Mouse (Mus musculus) ES-E14 (cell line): Measurements from ENCODE around the gene Pacsin2. TPM values are rescaled to one million over a fixed set of nuclear protein-coding genes. Genes with fewer than 3 reads are reported as not detected.
"Not testable (repeated sequence)": the region's sequence is repeated elsewhere in the genome, so short reads cannot be mapped to it uniquely, and the experiment has no call there.

ENCODE experiments used
- DNase-seq: peaks from one replicate; pipeline ENCODE4 v3.0.0-alpha.2; 2013; ENCODE audit warnings: low read depth, low spot score
- H3K27ac ChIP-seq: 2 replicates; pipeline ENCODE4 v1.5.1; 2012; ENCODE audit warnings: low read depth, mild to moderate bottlenecking, low read length, moderate library complexity, mixed read lengths; ENCODE audit not compliant: poor library complexity, insufficient read depth, severe bottlenecking
- H3K36me3 ChIP-seq: 2 replicates; pipeline ENCODE4 v1.6.1; 2012; ENCODE audit warnings: mild to moderate bottlenecking, low read length, moderate library complexity, mixed read lengths; ENCODE audit not compliant: control insufficient read depth, poor library complexity, insufficient read depth, severe bottlenecking
- H3K4me1 ChIP-seq, 2 experiments: fragments of 150-350 bp in 1 of 2; sonication (generic) in 1 of 2; 2 replicates each; pipeline ENCODE4 v1.6.1; 2012; ENCODE audit warnings: low read length in 2 of 2, mild to moderate bottlenecking in 1 of 2, mixed read lengths in 1 of 2; ENCODE audit not compliant: control insufficient read depth in 2 of 2, insufficient read depth in 2 of 2, poor library complexity in 1 of 2
- H3K4me3 ChIP-seq, 2 experiments: fragments of 150-350 bp in 1 of 2; sonication (generic) in 1 of 2; 2 replicates each; pipeline ENCODE4 v1.5.1; 2012; ENCODE audit warnings: low read length in 2 of 2, low read depth in 1 of 2, mild to moderate bottlenecking in 1 of 2, mixed read lengths in 1 of 2; ENCODE audit not compliant: insufficient read depth in 1 of 2, poor library complexity in 1 of 2, severe bottlenecking in 1 of 2
- H3K9ac ChIP-seq: 2 replicates; pipeline ENCODE4 v1.6.1; 2012; ENCODE audit warnings: low read depth, mild to moderate bottlenecking, low read length, mixed read lengths; ENCODE audit not compliant: poor library complexity, insufficient read depth, severe bottlenecking
- H3K9me3 ChIP-seq: fragments of 150-350 bp; sonication (generic); 2 replicates; pipeline ENCODE4 v1.6.1; 2012; ENCODE audit warnings: low read depth, mild to moderate bottlenecking, low read length; ENCODE audit not compliant: control insufficient read depth, insufficient read depth
- CHD2 ChIP-seq: IDR thresholded peaks from 2 replicates; pipeline ENCODE4 v1.6.1; 2014; ENCODE audit warnings: mild to moderate bottlenecking, low read depth, low read length, inconsistent platforms
- HCFC1 ChIP-seq: IDR thresholded peaks from 2 replicates; pipeline ENCODE4 v1.6.1; 2012; ENCODE audit warnings: low read length, inconsistent platforms, borderline replicate concordance; ENCODE audit not compliant: insufficient read depth
- MAFK ChIP-seq: IDR thresholded peaks from 2 replicates; pipeline ENCODE4 v1.6.1; 2014; ENCODE audit warnings: mild to moderate bottlenecking, low read depth, low read length, inconsistent platforms; ENCODE audit not compliant: insufficient read depth
- ZC3H11A ChIP-seq: IDR thresholded peaks from 2 replicates; pipeline ENCODE4 v1.6.1; 2012; ENCODE audit warnings: low read depth, mild to moderate bottlenecking, inconsistent platforms, low read length, borderline replicate concordance
- ZNF384 ChIP-seq: IDR thresholded peaks from 2 replicates; pipeline ENCODE4 v1.6.1; 2012; ENCODE audit warnings: low read depth, low read length, inconsistent platforms
- in situ Hi-C, 2 experiments: fragments of 600-800 bp; cut with MboI; formaldehyde crosslinking; loops; one replicate each; pipeline ENCODE4 v1.15.1; 2025; ENCODE audit warnings: low sequenced_read_pairs in 2 of 2, inconsistent platforms in 1 of 2; ENCODE audit not compliant: unreplicated experiment in 2 of 2
- total RNA-seq: library from RNA; depleted of rRNA; stranded (reverse); fragments of 300-350 nt; gene quantifications from 2 replicates; pipeline ENCODE4 v1.2.3, GENCODE M21; 2012

Gene Pacsin2
- total RNA-seq, 1 experiment: 67.7 TPM

DNA sequence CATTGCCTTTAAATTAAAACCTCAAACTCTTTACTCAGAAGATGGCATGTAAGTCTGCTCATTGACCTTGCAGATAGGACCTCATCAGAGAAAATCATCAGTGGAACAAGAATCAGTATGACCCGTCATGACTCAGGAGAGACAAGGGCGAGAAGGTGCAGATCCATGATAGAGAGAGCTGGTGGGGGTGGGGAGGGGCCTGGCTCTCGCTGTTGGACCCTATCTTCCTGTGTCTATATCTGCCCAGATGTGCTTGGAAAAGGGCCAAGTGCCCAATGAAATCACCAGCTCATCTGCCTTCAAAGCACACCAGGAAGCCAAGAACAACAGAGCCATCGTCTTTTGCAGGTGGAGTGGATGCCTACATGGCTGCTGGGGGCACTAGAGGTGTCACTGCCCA, 87.3 kb downstream of the Pacsin2 start:
- H3K27ac ChIP-seq: no peak overlapping the region
- no peak overlapping the region for H3K9ac ChIP-seq
- no peaks in the 10 kb centered on the region for H3K4me1 ChIP-seq
- H3K4me3 ChIP-seq: no peak overlapping the region
- TF ChIP-seq CHD2 (no peak), ZC3H11A (no peak), HCFC1 (no peak), MAFK (no peak), ZNF384 (no peak)
- no peaks in the 10 kb centered on the region for H3K9me3 ChIP-seq
- in situ Hi-C loops: no loop called here
- no peak for DNase-seq
- peaks cover 27% of the 10 kb centered on the region for H3K36me3 ChIP-seq

DNA sequence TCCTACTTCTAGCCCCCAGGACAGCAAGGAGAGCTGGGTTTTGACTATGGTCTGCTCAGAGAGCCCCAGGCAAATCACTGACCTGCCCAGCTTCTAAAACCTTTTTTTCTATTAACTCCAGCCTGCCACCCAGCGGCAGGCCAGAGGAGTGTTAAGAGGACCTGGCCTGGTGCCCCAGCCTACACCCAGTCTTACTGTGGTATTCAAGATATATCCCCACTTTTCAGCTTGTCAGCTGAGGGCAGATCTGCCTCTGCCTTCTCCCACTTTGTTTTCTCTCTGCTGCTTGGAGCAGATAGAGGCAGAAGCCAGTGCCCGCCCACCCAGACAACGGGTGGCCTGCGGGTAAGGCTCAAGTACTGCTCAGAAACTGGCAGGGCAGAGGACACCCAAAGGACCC, 89.3 kb downstream of the Pacsin2 start:
- Histone ChIP-seq H3K36me3 (peaks cover 27% of the 10 kb centered on the region), H3K4me3 (no peak overlapping the region), H3K27ac (no peak overlapping the region), H3K9me3 (no peaks in the 10 kb centered on the region), H3K9ac (no peak overlapping the region), H3K4me1 (no peaks in the 10 kb centered on the region)
- peak; percentile 33 for DNase-seq
- in situ Hi-C loops: no loop called here
- TF ChIP-seq MAFK (no peak), CHD2 (no peak), ZC3H11A (no peak), ZNF384 (peak; percentile 70), HCFC1 (no peak)

GRCm38 (mm10) chr15:83374076-83374475, 90.3 kb downstream of the Pacsin2 start:
- no peak overlapping the region for H3K27ac ChIP-seq
- H3K9me3 ChIP-seq: no peaks in the 10 kb centered on the region
- no peak overlapping the region for H3K4me3 ChIP-seq
- TF ChIP-seq HCFC1 (no peak), ZC3H11A (no peak), CHD2 (no peak), MAFK (no peak), ZNF384 (no peak)
- in situ Hi-C loops: no loop called here
- no peaks in the 10 kb centered on the region for H3K4me1 ChIP-seq
- no peak overlapping the region for H3K9ac ChIP-seq
- no peak for DNase-seq
- H3K36me3 ChIP-seq: peaks cover 23% of the 10 kb centered on the region

- H3K4me1 ChIP-seq, H3K27ac ChIP-seq, DNase-seq, H3K9me3 ChIP-seq, in situ Hi-C loops, H3K9ac ChIP-seq, H3K36me3 ChIP-seq, H3K4me3 ChIP-seq: not testable (repeated sequence)
Observed at GRCm38 (mm10) chr15:83368702-83369101, 95.7 kb downstream of the Pacsin2 start.

- peaks cover 7% of the 10 kb centered on the region for H3K36me3 ChIP-seq
- no peak overlapping the region for H3K27ac ChIP-seq
- no peaks in the 10 kb centered on the region for H3K9me3 ChIP-seq
- H3K4me1 ChIP-seq: no peaks in the 10 kb centered on the region
- H3K4me3 ChIP-seq: no peak overlapping the region
- H3K9ac ChIP-seq: no peak overlapping the region
- DNase-seq: no peak
- TF ChIP-seq CHD2 (no peak), ZC3H11A (no peak), MAFK (no peak), HCFC1 (no peak), ZNF384 (no peak)
- in situ Hi-C loops: no loop called here
Observed at GRCm38 (mm10) chr15:83368261-83368660, 96.1 kb downstream of the Pacsin2 start.
